Mouse (Mus musculus) urinary bladder, postnatal 4 days (tissue): ENCODE measurements at regions not wholly inside any gene's neighbourhood (a gene's known extent, or its start where the extent isn't known, plus 50 kb on each side); places are given as distances from the start of the nearest gene placed in this dataset.

Experiments used
- DNase-seq, 2 experiments: peaks; one replicate each; pipeline ENCODE4 v3.0.0; 2021 to 2022; ENCODE audit warnings: low spot score in 2 of 2

DNA sequence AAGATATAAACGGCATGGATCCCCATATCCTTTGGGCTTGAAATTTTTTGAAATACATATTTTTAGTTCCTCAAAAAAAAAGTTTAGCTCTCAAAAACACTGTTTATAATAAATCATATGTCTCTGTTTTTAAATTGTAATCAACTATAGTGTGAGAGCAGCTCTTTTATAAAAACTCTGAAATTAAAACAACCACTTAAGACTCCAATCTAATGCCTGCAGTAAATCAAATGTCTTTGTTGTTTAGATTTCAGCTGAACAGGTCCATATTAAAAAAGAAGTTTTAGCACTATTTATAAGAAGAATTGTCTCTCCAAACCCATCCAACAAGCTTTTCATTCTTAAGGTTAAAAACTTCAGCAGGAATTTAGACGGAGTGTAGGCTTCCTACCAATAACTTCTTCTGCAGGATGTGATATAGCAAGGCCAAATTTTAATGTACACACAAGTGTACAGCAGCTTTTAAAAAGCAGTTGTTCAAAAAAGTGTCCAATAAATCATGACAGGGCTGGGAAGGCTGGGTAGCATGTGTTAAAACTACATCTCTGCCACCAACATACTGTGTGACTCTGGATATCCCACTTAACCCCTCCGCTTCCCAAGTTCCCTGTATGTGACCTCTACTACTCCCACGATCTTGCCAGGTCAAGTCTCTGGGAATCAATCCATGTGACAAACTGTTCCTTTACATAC is 160.6 kb upstream of the Paip1 start:
- DNase-seq = no peak

DNA sequence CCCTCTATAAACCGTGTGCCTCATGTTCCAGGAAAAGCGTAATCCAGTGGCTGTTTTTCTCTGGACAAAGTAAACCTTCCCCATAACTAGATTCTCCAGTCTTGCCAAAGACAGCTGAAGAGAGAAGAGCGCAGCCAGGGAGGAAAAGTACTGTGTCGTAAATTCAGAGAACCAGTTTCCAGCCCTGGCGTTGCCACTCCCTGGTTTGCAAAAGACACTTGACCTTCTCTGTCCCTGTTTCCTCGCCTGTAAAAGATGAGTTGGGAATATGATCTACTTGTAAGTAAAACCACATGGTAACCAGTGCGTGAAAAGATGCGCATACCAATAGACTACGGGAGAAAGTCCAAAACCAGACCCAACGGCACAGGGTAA is 160.1 kb upstream of the Paip1 start:
- DNase-seq = no peak

DNA sequence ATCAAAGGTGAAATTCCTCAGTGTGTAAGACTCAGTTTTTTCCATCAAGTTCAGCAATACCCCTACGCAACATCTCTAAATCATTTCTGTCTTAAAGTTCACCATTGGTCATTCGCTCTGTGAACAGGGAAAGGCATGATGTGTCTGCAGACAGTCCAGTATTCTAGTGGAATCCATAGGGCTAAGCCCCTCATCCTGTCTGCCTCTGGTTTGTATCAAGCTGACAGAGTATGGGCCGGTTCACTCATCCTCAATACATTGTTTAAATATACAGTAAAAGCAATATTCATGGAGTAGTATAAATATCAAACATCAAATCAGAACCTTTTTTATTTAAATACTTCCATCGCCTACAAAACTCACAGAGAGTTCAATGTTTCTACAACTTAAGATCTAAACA is 152.9 kb upstream of the Paip1 start:
- DNase-seq = no peak

DNA sequence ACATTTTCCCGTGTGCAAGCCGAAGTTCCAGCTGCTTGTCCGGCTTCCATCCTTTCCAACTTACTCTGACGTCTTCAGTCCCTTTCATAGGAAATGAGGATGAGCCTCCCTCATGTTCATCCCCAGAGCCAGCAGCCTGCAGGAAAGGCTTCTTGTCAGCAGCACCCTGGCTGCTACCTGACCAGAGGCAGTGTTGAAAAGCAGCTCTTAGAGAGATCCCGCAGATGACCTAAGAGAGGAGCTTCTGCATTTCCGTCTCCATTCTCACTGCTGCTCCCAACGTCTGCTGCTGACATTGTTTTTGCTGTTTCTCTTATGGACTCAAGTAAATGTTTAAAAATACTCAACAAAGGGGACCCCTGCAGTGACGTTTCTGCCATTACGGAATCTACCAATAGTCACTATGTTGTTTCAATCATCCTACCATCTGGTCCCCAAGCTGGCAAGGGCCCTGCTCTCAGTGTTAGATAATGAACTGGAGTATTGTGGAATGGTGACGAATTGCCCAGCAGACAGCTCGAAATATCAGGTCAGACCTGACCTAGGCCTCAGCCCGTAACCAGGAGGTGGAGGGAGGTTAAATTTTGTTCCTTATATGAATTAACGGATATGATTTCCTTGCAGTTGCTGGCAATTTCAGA is 151.0 kb upstream of the Paip1 start:
- no peak for DNase-seq

DNA sequence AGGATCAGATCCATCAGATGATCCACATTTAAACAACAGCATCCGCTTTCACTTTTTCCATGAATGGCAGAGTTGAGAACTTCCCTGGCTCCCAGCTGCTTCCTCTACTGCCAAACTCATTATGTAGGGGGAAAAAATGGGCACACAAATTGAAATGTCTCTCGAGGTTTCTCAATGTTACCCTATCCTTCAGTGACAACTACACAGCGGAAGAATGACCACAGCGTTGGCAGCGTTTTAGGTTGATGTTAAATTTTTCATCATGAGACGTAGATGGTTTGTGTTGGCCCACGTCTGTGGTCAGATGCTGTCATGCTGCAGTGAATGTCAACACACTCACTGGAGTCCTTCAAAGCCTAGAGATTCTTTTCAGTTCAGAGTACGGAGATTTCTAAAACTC is 149.0 kb upstream of the Paip1 start:
- DNase-seq = no peak

DNA sequence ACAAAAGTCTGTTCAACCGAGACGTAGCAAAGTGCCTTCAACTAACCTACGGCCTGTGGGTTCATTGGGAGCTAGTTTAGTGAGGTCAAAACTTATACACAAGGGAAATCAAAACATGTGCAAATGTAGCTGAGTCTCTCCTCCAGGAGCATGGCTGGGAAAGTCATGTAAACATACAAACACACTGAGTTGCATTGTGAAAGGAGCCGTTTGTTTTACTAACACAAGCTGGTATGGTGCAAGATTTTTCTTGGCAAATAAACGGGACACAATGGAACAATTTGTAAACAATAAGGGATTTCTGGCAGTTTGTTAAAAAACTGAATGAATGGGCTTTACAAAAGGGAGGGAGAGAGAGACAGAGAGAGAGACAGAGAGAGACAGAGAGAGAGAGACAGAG is 147.8 kb upstream of the Paip1 start:
- no peak for DNase-seq

DNA sequence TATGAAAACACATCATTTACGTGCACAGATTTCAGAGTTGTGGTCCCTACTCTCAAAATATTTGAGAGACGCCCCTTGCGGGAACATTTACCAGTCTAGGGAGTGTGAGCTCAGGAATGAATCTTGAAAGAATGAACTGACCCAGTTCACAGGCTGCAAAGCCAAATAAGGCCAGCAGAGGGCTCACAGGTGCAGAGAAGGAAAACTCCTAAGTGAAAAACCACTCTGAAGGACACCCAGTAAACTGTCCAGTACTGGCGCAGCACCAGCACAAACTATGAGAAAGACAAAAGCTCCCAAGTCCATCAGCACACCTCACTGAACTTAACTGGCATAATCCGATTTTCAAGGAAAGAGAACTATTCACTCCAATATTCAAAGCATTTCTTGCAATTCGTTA is 145.0 kb upstream of the Paip1 start:
- DNase-seq = peak; percentile 29 to 72

DNA sequence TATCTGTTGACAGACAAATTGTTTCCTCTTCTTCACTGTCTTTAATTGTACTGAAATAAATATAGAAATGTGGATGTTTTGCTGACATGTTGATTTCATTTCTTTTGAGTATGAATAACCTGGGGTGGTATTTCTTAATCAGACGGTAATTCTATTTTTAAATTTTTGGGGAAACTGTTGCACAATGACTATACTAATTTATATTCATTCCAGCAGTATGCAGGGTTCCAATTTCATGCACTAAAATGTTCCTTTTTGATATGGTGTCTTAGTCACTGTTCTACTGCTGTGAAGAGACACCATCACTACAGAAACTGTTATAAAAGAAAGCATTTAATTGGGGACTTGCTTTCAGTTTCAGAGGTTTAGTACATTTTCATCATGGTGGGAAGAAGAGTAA is 119.2 kb upstream of the Paip1 start:
- DNase-seq = no peak

DNA sequence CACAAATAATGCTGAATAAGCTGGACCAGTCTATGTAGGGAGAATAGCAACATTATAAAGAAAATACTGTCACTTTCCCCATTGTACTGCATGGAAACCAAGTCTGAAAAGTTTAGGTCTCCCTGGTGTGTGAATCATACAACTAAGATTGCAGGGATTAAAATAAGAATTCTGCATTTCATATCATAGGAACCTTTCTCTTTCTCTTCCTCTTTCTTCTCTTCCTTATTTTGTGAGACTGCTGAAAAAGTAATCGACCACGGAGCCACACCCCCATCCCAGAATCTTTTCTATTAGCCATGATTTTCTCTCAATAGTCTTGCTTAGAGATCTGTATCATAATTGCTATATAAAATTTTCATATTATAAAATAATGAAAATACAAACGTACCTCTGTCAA is 118.4 kb upstream of the Paip1 start:
- no peak for DNase-seq

DNA sequence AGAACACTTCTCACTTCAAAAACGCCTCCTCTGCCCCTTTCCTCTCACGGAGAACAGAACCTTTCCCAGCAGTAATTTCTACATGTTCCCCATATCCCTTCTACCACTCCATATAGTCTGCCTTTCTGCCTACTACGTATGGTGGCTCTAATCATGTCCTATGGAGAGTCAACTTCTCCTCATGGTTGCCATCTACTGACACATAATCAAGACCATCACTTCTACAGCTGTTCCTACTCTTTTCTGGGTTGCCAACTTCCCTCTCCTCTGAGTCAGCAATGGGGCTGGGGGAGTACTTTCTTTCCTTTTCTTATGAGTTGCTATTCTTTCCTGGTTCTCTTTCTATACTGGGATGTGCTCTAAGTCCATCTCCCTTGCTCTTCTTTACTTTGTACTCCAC is 114.0 kb upstream of the Paip1 start:
- no peak for DNase-seq

DNA sequence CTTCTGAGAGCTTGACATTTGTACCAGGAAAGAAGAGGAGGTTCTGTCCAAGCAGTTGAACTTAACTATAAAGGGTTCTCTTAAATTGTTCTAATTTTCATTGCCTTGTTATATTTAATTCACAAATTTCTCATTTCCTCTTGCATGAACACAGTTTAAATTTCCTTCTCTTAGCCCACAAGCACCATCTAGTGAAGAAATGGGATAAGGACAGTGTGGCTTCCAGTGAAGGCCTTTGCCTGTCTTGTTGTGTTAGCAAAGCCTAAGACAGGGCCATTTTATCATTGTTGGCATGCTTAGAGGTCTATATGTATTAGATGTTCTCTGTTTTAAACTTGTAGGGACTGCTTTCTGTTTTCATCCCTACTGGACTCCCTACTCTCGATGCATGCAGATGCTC is 110.0 kb upstream of the Paip1 start:
- DNase-seq = no peak

DNA sequence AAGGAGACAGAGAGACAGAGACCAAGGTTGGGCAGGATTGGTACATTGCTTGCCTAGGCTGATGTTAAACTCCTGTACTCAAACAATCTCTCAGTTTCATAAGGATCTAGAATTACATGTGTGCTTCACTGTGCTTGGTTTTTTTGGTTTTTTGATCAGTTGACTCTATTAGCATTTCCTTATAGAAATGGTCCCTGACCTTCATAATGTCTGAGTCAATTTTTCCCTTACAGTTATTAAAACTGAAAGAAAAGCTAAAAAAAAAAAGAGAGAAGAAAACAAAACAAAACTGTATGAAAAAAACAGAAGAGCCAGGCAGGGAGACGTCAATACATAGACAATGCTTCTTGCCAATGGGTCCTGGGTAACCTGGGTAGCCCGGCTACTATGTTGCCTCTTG is 102.9 kb upstream of the Paip1 start:
- no peak for DNase-seq

DNA sequence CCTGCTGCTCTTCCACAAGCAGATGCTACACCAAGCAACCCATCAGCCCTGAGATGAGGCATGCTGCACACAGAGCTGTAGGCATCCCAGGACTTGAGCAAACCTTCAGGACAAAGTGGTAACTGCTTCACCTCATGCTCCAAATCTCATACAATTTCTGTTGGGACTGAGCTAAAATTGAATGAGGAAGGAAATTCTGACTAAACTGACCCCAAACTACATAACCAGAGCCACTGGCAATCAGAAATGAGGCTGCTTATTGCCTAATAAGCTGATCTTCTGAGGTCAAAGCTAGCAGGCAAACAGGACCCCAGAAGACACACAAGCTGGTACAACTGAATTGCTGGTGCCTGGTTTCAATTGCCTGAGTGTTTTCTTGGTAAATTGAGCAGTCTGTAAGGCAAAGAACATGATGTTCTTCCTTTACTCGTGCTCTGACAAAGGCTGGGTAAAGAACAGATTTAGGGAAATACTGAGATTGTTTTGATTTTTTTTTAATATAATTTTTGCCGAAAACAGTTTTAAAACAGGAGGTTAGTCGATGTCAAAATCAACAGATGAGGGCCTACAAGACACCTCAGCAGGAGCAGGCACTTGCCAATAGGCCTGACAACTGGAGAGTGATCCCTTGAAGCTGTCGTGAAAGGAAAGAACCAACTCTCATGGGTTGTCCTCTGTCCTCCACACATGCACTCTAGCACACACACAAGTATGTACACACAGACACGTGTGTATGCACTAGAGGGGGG is 101.3 kb upstream of the Paip1 start:
- no peak for DNase-seq

DNA sequence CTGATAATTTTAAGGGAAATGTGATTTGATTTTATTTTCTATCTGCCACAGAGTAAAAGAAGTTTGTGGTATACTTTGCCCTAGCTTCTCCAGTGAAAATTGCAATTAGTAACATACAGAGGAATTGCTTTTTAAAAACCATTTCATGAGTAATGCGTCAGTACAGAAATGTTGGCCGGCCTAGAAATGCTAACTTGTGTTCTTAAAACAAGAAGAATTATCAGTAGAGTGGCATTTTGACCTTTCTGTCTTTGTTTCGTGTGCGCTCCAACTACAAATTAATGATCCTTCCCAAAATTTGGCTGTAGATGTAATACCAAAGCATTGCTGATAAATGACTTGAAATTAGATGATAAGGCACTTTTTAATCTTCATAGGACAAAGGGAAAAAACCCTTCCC is 99.7 kb upstream of the Paip1 start:
- no peak for DNase-seq

DNA sequence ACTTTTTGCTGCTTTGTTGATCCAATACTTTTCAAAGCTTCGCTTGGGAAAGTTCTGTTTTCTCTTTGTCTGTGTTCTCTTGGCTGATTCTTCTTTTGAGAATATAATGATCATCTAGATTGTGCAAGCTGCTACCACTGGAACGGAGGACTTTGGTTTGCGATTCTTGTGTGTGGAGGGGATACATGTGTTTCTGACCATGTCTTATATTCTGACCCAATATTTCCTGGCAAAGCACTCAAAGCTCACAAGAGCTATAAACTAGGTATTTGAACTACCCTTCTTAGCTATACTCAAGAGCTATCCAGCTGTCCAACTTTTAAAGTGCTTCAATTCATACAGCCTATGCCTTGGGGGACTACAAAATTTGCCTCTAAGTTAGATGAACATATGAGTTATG is 96.6 kb upstream of the Paip1 start:
- no peak for DNase-seq

DNA sequence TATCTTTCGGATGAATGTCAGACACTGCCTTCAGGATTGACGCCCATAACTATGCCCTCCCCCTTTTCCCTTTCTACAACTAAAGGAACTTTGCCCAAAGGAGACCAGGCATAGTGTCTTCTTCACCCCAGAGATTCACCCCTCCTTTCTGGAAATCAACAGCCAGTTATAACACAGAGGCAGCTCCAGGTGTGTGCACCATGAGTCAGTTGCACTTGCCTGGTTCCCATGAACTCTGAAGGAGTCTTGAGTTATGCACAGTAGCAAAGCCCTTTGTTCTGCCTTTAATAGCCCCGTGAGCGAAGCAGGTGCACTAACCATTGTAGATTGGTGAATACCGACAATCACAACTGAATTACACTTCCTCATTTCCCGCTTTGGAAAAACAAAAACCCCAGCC is 94.5 kb upstream of the Paip1 start:
- DNase-seq = no peak

DNA sequence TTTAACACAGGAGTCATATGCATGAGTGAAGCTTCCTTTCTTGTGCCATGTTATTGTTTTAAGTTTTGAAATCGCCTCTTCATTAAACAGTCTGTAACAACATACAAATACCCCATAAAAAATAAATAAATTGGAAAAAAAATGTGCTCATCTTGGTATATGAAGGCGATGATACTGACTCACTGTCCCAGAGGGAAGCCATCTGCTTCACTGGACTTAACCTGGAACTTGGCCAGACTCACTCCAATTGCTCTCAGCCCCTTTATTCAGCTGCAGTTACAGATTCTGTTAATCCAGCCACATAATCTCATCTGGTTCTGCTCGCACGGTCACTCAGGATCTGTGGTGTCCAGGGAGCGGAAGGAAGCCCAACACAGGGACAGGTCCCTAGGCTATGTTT is 90.5 kb upstream of the Paip1 start:
- no peak for DNase-seq

DNA sequence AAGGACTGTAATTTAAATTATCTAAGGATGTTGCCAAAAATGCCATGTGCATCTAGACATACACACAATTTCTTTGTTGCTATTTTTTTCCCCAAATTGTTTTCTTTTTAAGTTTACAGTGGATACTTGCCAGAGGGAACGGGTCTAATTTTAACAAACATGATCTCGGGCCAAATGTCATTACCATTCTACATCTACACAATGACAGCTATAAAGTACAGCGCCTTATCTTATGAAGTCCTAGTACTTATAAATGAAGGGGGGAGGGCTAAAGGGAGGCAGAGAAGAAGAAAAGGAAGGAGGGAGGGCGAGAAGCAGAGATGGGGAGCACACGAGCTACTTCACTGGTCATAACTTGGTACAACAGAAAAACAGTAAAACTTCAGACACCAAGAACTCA is 89.4 kb upstream of the Paip1 start:
- no peak for DNase-seq

DNA sequence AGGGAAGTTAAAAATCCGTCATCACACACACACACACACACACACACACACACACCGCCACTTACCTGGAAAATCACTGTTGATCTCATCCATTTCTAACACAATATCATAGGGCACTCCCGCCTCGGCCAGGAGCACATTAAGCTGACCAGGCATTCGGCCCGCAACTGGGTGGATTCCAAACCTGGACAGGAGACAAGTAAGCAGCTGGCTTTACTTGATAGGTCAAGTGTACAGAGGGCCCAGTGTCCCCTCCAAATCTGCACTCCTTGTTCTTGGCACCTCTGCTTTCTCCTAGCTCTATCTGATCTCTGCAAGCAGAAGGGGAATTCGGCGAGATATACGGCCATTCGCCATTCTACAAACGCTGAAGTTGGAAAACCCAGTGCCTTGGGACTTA is 88.6 kb upstream of the Paip1 start:
- peak in 1 of 2 experiments; percentile 47 for DNase-seq

DNA sequence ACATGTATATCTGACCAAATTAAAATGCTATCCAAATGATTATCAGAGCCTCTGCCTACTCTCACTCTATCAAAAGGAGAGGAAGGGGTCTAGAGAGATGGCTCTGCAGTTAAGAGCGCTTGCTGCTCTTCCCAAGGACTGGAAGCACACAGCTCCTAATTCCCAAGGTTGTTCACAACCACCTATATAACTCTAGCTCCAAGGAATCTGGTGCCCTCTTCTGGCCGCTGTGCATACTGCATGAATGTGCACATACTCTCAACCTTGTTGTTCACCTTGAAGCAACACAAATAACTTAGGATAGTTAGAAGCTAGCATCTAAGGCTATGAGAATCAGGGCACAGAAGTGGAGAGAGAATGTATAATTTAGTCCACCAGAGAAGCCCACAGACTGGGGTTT is 86.6 kb upstream of the Paip1 start:
- no peak for DNase-seq

DNA sequence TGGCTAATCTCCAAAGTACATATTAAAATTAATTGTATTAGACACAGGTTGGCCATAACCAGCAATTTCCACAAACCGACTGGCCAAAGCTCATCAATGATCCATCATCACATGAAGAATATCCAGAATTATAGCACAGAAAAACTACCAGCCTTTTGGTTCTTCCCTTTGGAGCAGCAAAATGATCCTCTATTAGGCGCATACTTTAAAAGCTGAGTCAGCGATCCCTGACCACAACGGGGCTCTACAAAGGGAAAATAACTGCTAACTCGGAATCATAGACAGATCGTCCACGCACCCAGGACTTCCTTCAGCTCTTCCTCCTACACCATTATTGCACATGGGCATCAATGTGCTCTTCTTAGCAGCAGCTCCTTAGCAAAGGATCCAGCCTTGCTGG is 85.6 kb upstream of the Paip1 start:
- no peak for DNase-seq

DNA sequence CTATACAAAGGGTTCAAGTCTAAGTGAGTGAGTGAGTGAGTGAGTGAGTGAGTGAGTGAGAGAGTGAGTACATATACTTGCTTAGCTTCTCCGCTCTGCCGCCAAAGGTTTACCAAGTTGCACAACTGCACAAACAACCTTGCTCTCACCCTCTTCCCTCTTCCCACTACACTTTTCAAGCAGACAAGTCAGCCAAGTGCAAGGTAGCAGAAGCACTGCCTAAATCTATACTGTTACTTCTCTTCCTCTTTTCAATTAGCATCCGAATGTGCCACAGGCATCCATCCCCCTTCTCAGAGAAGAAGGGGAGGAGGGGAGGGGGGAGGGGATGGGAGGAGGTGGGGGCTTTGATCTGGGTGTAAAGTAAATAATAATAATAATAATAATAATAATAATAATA is 80.4 kb upstream of the Paip1 start:
- DNase-seq = no peak

DNA sequence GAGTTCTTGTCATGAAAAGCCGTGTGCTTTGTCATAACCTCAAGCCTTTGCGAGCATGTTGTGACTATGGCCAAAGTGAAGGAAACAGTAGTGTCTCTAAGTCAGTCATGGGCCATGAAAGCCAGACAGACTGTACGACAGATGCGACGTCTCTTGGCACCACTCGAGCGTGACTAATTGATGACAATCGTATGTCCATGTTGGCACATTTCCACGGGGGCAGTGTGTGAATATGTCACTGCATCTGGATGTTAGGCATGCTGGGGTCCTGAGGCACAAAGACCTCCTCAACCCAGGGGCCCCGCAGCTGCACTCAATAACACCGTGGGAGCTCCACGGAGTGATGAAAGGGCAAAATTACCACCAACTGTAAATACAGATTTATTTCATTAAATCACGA is 77.1 kb upstream of the Paip1 start:
- DNase-seq = no peak
